Mouse (Mus musculus): Measurements from ENCODE around the gene Dapp1.

Dapp1 gene

DNA sequence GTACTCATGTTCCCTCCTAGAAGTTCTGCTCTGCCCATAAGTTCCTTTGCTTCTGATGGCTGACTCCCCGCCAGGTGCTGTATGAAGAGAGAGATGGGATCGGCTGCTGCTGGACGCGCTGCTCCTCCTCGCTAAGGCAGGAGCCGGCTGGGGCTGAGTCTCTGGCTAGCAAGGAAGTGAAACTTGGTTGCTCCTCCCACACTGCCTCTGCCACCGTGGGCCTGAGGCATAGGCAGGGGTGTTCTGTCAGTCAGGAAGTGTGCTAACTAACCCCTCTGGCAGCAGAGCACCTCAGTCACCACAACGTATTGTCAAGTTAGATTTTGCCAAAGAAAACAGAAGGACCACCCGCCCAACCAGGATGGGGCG lies at the start of gene Dapp1:
TSS of gene Dapp1 (minus strand) at position 164 of the 369 bp plus-strand sequence.
- DNase-seq (ENCODE audit: low spot score) = peak; percentile 50

DNA sequence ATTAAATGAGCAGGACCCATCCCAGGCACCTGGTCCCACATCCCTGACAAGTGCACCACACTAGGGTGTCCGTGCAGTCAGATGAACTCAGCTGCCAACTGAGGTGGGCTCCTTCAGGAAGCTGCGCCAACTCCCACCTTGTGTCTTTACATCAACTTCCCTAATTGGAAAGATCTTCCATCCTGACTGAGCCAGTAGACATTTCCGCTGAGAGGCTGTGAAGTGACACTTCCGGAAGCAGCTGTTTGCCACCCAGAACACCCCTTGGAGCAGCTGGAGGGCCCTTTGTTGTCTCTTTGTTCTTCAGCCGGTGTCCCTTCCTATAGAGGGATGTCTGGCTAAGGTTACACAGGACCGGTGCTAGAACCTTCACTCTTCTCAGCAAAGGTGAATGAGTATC lies 49.2 kb upstream of the Dapp1 start:
- no peak for DNase-seq (ENCODE audit: low spot score)

DNA sequence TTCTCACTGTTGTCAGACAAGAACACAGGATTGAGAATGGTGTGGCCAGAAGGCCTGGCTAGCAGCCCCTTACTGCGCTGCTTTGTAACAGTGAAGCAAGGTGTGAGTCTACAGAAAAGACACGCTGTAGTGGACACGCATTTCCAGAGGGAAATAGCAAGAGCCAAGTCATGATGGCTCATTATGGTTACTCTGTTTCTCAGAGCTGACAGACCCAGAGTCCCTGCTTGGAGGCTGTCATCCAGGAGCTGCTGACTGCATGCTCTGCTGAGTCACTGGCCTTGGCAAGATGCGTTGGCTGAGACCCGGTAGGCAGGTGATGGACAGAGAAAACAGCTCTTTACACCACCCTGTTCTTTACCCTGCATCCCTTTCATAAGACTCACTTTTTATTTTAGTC lies 48.0 kb upstream of the Dapp1 start:
- DNase-seq (ENCODE audit: low spot score) = no peak

DNA sequence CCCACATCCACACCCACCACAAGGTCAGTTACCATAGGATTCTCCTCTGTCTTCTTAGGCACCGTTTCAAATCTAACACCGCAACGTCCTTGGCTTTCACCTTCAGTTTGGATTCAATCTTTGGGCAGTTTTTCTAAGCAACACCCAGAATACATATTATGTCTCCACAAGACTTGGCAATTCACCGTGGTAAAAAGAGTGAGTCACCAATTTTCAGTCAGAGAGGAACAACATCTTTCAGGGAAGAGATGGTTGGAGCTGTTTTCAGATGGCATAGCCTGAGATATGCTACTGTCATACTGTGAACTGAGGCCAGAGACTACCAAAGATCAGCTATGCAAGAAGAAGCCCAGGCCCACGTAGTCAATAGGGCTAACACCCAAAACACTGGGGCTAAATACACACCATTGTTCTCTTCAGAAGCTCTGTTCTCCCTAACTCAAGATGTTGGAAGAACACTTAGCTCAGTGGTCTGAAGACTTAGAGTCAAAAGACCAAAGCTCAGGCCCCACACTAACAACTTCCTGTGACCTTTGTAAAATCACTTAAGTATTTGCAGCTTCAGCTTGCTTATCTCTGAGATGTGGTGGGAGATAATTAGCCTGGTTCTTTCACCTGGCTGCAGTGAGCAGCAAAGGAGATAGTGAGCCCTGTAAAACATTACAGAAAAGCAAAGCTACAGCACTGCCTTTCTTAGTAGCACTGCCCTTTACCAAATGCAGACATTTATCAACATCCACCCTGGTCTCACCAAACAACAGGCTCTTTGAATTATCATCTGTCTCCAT lies 46.4 kb upstream of the Dapp1 start:
- no peak for DNase-seq (ENCODE audit: low spot score)

DNA sequence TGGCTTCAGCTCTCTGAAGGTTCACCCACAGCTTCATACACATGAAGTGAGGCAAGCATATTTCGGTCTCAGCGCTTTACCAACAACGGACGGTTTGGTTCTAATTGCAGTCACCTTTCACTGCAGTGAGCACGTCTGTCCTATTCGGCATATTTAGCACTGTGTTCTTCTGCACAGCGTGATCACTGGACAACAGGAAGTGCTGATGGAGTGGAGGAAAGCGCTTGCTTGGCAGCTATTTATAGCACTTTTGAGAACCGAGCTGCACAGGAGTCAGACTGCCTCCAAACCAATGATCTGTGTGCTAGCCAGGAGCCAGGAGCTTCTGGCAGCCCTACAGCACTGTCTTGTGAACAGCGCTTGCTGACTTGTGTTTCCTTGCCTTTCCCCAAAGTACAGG lies 44.9 kb upstream of the Dapp1 start:
- no peak for DNase-seq (ENCODE audit: low spot score)

DNA sequence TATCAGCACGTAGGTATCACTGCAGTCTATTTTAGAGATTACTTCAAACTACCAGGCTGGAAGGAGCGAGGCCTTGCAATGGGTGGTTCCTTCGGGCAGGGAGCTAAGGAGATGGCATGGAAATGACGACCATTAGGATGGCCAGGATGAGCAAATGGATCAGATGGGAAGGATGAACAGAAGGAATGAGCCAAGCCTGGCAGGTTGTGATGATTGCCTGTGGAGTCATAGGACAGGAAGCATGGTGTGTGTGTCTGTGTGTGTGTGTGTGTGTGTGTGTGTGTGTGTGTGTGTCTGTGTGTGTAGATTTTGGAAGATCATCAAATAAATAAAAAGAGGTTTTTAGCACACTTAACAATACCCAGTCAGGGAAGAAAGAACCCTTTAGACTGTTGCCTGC lies 41.3 kb upstream of the Dapp1 start:
- no peak for DNase-seq (ENCODE audit: low spot score)

DNA sequence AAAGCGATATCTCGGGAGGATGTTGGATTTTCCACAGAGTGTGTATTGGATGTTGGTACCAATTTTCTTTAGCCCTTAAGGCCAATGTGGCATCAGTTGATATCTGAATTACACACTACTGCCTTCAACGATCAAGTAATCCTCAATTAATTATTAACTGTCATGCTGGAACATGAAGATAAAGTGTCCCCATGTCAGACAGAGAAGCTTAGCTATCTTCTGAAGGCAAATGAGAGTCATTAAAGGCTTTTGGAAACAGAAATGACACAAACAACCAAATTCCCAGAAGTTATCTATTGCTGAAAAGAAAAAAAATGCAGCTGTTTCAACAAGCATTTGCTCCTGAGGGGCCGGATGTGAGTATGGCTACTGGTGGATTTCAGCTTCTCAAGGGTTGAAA lies 40.7 kb upstream of the Dapp1 start:
- DNase-seq (ENCODE audit: low spot score) = no peak

DNA sequence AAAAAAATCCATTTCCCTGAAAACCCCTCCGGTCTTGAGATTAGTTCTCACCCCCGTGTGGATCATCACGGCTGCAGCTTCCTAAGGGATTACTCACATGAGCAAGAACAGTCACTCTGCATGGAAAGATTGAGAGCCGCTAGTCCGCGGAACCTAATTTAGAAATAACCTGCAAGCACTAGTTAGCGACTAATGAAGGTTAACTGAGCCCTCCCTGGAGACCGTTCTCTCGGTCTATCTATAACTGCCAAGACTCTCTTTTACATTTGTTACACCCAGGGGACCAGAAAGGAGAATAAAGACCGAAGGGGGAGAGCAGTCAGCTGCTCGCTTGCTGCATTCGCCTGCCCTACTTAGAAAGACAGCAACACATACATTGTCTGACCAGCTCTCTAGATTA lies 35.5 kb upstream of the Dapp1 start:
- DNase-seq (ENCODE audit: low spot score) = no peak

DNA sequence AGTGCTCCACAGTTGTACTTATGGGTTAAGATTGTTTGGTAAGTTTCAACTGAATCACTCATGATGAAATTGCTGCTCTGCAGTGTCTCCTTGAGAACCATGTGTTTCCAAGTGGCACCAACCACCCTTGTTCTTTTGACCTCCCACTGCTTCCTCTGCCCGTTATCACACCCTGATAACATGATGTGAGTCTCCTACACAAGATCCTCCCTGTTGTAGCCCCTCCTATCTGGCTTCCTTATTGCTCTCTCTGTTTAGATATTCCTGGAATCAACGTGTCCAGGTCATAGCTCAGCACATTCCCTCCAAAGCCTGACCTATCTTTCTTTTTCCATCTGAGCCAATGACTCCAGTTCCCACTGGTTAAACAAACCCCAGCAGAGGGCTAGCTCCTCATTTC lies 33.4 kb upstream of the Dapp1 start:
- no peak for DNase-seq (ENCODE audit: low spot score)

DNA sequence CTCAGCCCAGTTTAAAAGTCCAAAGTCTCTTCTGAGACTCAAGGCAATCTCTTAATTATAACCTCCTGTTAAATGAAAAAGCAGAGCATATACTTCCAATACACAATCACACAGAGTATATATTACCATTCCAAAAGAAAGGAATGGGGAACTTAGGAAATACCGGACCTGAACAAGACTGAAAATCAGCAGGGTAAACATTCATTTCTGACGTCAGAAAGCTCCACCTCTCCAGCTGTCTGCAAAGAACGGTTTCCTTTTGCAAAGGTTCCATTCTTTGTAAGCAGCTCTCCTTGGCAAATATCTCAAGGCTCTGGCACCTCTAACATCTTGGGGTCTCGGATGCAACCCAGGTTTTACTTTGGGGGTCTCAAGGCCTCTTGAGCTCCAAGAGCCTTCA lies 31.0 kb upstream of the Dapp1 start:
- DNase-seq (ENCODE audit: low spot score) = no peak

DNA sequence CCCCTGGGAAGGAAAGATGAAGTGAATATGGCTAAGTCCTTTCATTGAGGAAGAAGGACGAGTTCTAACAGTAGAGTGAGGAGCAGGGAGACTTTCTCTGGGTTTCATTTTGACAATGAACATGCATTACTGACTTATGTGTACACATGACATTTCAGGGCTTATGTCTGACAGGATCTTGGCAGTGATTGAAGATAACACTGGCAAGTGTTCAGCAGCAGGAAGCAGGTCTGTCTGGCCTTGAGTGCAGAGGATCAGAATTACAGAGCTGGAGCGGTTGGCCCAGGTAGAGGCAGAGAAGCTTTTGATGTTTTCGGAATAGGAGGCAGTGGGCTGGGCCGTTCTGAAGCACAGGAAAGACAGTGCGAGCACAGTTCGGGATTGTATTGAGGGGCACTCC lies 26.8 kb upstream of the Dapp1 start:
- no peak for DNase-seq (ENCODE audit: low spot score)

DNA sequence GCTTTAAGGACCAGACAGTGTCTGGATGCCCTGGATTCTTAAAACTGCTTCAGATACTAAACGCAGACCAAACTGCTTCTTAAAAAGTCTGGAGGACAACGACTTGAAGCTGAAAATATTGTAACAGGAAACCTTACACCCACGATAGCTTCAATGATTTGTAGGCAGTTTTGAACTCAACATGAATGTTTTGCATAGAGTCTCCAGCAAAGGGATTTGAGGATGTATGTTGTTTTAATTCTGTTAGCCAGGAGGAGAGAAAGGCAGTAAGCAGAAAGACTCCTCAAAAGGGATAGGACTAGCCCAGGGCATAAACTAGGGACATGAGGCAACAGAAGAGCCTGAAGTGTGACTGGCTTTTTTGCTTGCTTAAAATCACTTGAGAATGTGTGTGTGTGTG lies 25.6 kb upstream of the Dapp1 start:
- no peak for DNase-seq (ENCODE audit: low spot score)

DNA sequence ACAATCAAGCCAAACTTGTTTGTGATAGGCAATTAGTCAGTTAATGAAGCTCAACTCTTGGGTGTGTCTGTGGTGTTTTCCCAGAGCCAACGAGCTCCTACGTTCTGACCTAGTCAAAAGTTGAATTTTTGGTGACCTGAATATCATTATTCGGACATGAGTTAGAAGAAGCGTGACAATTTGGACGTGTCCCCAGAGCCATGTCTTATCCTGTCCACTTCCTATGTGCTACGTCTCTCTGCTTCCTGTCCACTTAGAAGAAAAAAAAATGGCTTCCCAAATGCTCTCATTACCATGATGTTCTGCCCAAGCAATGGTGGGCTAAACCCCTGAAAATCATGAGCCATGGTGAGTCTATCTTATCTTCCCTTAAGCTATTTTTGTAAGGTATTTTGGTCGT lies 21.9 kb upstream of the Dapp1 start:
- no peak for DNase-seq (ENCODE audit: low spot score)

DNA sequence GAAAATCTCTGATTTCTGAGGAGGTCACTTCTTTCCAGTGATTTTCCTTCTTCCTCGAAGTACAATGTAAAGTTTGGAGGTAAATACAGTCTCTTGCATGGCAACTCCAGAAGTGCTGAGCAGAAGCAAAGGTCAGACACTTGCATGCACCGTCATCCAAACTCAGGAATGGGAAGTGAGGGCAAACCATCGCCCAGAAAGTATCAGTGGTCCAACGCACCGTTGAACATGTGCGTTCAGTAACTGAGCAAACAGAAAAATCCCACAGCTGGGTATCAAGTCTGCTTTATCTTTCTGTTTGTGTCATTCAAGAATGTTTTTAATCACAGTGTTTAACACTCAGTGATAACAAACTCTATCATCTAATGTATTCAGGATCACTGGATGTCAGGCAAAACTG lies 21.2 kb upstream of the Dapp1 start:
- no peak for DNase-seq (ENCODE audit: low spot score)

DNA sequence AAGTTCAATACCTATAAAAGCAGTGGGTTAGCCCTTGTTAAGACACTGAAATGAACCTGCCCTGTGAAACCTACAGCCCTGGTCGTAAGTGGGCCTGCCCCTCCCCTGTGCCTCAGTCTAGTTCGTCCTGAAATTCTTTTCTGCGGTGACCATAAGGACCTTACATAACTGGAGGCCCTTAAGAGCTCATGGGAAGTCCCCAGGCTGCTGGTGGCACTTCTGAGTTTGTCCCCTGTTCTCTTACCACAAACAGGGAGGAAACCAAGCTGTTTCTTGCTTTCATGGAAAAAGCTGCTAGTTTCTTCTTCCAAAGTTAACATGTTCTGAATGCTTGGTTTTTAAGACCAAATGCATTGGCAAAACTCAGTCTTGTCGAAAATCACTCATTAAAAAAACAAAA lies 20.5 kb upstream of the Dapp1 start:
- DNase-seq (ENCODE audit: low spot score) = no peak

DNA sequence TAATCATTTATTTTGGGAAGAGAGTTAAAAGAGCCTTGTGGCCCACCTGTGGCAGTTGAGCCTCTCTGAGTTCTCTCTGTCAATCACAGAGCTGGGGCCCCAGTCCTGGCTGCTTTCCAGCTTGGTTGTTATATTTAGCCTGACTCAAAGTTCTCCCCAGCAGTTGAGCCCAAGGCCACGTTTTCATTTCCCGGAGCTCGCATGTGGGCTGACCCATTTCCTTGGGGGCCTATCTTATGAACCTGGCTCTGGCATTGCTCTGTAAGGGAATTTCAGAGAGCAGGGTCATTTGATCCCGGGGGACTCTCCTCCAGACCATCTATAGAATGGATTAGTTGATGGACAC lies 19.4 kb upstream of the Dapp1 start:
- DNase-seq (ENCODE audit: low spot score) = no peak

DNA sequence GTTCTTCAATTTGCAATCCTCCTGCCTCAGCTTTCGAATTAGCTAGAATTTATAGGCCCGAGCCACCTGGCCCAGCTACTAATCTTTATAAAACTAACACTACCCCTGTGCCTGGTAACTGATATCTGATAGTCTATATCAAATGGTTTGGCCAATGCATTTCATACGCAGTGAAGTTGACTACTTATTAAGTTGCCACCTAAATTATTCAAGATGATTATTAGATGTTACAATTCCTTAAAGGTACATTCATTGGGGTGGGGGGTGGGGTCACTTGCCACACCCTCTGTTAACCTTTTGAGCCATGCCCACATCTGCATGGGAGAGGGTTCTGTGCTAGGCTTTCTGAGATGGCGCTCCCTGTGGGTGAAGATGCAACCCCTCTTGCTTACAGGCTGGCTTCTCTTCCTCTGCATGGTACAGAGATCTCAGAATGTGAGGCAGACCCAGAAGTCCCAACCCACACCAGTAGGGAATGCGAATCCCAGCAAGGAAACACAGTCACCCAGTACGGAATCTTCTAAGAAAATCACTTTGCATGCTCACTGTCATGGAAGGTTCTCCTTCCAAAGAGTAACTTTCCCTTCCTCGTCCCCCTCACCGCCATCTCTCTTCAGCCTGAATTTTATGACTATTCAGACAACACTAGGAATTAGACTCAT lies 18.8 kb upstream of the Dapp1 start:
- DNase-seq (ENCODE audit: low spot score) = no peak

DNA sequence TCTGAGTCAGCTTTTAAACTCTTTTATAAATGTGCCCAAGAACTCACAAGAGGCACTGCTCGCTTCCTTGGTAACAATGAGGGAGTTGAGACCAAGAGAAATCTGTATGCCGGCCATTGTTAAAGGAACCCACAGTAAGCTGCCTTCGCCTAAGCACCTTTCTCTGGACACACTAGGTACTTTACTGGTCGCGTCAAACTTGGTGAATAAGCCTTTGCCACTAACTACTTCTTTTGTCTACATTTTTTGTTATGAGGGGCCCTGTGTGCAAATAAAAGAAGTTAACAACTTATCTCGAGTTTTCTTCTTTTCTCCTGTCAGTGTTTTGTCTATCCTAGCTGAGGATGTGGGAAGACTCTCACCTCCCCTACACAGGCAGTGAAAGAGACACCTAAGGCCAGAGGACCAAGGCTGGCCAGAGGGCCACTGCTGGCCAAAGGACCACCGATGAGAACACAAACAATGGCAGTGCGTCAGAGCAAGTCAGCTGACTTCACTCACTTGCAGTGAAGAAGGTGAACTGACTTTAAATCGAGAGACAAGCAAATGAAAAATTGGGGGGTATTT lies 18.0 kb upstream of the Dapp1 start:
- DNase-seq (ENCODE audit: low spot score) = no peak

DNA sequence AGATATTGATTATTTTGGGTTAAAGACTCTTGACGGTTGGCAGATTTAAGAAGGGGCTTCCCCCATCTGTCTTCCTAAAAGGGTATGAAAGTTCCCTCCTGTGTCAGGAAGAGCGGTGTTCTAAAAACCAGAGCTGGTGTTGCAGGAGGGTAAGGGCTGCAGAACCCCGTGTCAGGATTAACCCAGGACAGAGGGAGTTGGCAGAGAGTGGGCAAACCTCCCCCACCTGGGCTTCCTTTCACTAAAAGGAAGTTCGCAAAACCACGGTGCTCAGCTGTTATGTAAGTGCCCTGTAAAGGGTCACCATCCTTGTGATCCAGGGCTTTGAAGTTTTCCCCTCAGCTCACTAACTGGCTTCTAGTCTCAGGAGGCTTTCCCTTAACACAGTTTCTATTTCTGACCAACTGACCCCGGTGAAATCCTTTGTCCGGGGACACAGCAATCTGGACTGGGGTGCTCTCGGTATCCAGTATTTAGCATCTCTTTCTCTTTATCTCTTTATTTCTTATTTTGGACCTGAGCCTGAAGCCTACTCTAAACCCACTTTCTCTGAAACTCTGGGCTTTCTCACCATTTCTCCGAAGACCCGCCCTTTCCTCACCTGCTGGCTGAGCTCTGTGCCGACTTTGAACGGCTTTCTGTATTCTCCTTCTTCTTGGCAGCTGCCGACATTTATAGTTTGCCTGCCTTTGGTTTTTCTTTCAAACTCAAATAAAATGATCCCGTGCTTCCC lies 17.3 kb upstream of the Dapp1 start:
- DNase-seq (ENCODE audit: low spot score) = no peak

DNA sequence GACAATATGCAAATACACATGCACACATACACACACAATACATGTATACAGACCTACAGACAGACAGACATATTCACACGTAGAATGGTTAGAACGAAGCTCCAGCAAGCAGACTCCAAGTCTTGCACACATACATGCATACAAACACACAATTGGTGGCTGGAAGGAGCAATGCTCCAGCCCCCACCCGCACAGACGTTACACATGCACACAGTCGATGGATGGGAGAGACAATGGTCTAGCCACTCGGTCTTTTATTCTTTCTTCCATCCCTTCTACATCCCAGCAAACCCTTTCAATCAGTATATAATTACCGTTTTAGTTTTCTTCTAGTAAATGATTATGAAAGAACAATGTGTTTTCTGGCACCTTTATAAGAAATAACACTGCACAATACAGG lies 14.1 kb upstream of the Dapp1 start:
- DNase-seq (ENCODE audit: low spot score) = no peak

DNA sequence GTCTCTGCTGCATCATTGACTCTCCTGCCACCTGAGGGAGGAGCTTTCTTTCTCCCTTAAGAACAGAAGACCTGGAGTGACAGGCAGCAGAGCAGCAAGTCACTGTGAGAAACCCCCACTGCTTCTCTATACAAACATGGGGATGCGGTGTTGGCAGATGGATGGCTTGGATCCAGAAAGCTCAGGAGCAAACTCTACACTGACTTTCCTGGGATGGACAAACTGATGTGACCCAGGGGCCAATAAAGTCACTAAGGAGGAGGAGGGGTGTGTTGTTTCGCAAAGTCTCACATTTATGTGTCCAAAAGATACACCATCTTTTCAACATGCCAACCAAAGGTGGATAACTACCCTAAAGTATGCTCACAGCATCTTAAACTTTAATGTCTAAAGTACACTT lies 12.9 kb upstream of the Dapp1 start:
- DNase-seq (ENCODE audit: low spot score) = no peak

DNA sequence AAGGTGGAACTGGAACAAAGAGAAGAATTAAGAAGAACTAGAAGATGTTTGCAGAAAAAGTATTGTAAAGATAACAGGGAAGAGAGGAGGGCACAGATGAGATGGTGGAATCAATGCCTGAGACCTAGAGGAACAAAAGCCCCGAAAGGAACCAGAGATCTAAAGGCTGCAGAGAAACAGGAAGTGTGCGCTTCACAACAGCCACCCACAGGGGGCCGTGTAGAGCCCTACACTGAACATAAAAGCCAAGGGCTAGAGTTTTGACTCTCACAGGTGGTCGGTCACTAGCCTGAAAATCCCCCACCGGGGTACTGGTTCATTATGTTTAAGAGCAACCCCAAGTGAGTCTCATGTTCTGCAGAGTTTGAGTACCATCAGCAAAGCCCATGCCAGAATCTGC lies 11.0 kb upstream of the Dapp1 start:
- no peak for DNase-seq (ENCODE audit: low spot score)

DNA sequence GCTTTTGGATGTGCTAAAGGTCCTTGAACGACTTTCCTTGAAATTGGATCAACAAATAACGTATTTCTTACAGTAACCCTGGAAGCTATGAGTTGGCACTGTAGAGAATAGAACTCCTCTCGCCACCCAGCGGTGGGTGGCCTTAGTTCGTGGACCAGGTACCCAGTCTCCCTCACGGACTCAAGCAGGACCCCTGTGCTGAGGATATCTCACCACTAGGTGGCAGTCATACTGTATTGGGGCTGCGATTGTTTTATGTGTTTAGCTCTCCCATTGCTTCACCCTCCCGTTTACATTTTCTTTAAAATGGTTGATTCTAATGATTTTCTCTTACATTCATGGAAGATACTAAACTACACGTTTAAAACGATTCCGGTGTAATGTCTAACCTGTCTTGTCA lies 9.8 kb upstream of the Dapp1 start:
- DNase-seq (ENCODE audit: low spot score) = peak; percentile 70

Measured in ovary, postnatal 14 days (tissue).